Mouse (Mus musculus) ES-E14 (cell line): ENCODE measurements at regions not wholly inside any gene's neighbourhood (a gene's known extent, or its start where the extent isn't known, plus 50 kb on each side); places are given as distances from the start of the nearest gene placed in this dataset.

Experiments
- CHD2 ChIP-seq: IDR thresholded peaks from 2 replicates; pipeline ENCODE4 v1.6.1; 2014; ENCODE audit warnings: mild to moderate bottlenecking, low read depth, low read length, inconsistent platforms
- HCFC1 ChIP-seq: IDR thresholded peaks from 2 replicates; pipeline ENCODE4 v1.6.1; 2012; ENCODE audit warnings: low read length, inconsistent platforms, borderline replicate concordance; ENCODE audit not compliant: insufficient read depth
- MAFK ChIP-seq: IDR thresholded peaks from 2 replicates; pipeline ENCODE4 v1.6.1; 2014; ENCODE audit warnings: mild to moderate bottlenecking, low read depth, low read length, inconsistent platforms; ENCODE audit not compliant: insufficient read depth
- ZC3H11A ChIP-seq: IDR thresholded peaks from 2 replicates; pipeline ENCODE4 v1.6.1; 2012; ENCODE audit warnings: low read depth, mild to moderate bottlenecking, inconsistent platforms, low read length, borderline replicate concordance
- ZNF384 ChIP-seq: IDR thresholded peaks from 2 replicates; pipeline ENCODE4 v1.6.1; 2012; ENCODE audit warnings: low read depth, low read length, inconsistent platforms

GRCm38 (mm10) chr7:94249501-94249900 lies 1169.8 kb downstream of the Fam181b start:
- TF ChIP-seq MAFK (no peak), HCFC1 (no peak), ZNF384 (no peak), ZC3H11A (no peak), CHD2 (no peak)
